Mouse (Mus musculus): Measurements from ENCODE around the gene Lrrc4. TPM values are rescaled to one million over a fixed set of nuclear protein-coding genes. Genes with fewer than 3 reads are reported as not detected.

Lrrc4 gene
- polyA plus RNA-seq, 1 experiment from 2014 or later = 1.6 TPM

DNA sequence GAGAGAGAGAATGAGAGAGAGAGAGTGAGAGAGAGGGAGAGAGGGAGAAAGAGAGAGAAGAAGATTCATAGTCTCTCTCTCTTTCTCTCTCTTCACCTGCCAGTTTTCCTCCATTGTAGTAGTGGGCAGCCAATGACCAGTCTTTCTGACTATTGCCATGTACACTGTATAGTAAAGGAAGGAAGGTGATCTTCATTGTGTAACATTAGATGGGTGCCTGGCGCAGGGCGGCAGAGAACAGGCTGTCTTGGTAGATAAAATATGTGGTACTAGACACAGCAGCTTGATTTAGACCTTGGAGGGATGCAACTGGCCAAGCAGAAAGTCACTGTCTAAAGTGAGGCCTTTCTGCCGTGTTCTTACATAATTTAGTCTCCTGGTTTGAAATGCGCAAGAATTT is 216.7 kb downstream of the Lrrc4 start:
- H3K27ac ChIP-seq (ENCODE audit: low read length) = no peak overlapping the region
- 65% methylated on average over 4 of the region's 4 CpGs for WGBS
- no peaks in the 10 kb centered on the region for H3K9me3 ChIP-seq (ENCODE audit: low read length)
- H3K9ac ChIP-seq (replicated peaks; ENCODE audit: low read length) = no peak overlapping the region
- H3K4me3 ChIP-seq (ENCODE audit: low read length) = no peak overlapping the region
- peaks cover 26% of the 10 kb centered on the region for H3K4me1 ChIP-seq (ENCODE audit: insufficient read depth, low read length)
- peak; percentile 60; the same call in 1 of the 2 replicates for ATAC-seq (ENCODE audit: low FRiP score, low TSS enrichment)
- no peaks in the 10 kb centered on the region for H3K27me3 ChIP-seq (ENCODE audit: insufficient read depth, low read length)
- no peaks in the 10 kb centered on the region for H3K36me3 ChIP-seq (ENCODE audit: insufficient read depth, low read length)
- H3K4me2 ChIP-seq (replicated peaks; ENCODE audit: low read depth, low read length) = no peak overlapping the region

DNA sequence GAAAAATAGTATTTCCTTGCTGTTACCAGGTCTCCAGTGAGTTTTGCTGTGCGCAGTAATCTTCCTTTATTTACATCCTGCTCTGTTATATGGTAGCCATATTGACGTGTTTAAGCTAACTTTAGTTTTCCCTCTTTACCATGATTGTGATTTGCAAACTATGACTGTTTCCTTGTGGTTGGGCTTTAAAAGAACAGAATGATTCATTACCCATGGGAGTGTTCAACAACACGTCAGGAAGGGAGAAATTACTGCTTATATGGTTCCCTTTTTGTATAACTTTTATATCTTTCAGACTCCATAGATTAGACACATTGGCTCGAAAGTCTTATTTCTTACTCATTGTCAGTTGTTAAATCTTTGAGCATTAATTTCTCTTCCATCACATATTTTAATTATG is 218.1 kb downstream of the Lrrc4 start:
- no peaks in the 10 kb centered on the region for H3K27me3 ChIP-seq (ENCODE audit: insufficient read depth, low read length)
- no peak overlapping the region for H3K27ac ChIP-seq (ENCODE audit: low read length)
- H3K4me1 ChIP-seq (ENCODE audit: insufficient read depth, low read length) = peaks cover 16% of the 10 kb centered on the region
- ATAC-seq (ENCODE audit: low FRiP score, low TSS enrichment) = no peak
- no peaks in the 10 kb centered on the region for H3K36me3 ChIP-seq (ENCODE audit: insufficient read depth, low read length)
- H3K9ac ChIP-seq (replicated peaks; ENCODE audit: low read length) = no peak overlapping the region
- 62% methylated on average over 4 of the region's 4 CpGs for WGBS
- H3K9me3 ChIP-seq (ENCODE audit: low read length) = no peaks in the 10 kb centered on the region
- H3K4me2 ChIP-seq (replicated peaks; ENCODE audit: low read depth, low read length) = no peak overlapping the region
- no peak overlapping the region for H3K4me3 ChIP-seq (ENCODE audit: low read length)

Other genes with a start within 250 kb of the Lrrc4 start
- not detected in 2 replicates for gene Lep, start 228.5 kb upstream of the Lrrc4 start, polyA plus RNA-seq (2015; fragmentation: Nextera tagmentation; extraction: Ambion mirVana)

Measured in kidney, embryonic 16.5 days (tissue).